Mouse (Mus musculus) cerebellum, adult 2 months (tissue): ENCODE data around the gene Icmt. TPM values are rescaled to one million over a fixed set of nuclear protein-coding genes. Genes with fewer than 3 reads are reported as not detected.

Experiments used
- DNase-seq, 2 experiments: peaks; one replicate each; pipeline ENCODE4 v3.0.0; 2021
- H3K27ac ChIP-seq: fragments of 200-500 bp; 2 replicates; pipeline ENCODE4 v1.5.1; 2012; ENCODE audit warnings: low read length, control low read depth, inconsistent platforms; ENCODE audit not compliant: insufficient read depth
- H3K27me3 ChIP-seq: fragments of 200-500 bp; 2 replicates; pipeline ENCODE4 v1.6.1; 2012; ENCODE audit warnings: inconsistent platforms, mild to moderate bottlenecking, low read length, moderate library complexity; ENCODE audit not compliant: control insufficient read depth, insufficient read depth
- H3K4me1 ChIP-seq: fragments of 200-500 bp; 2 replicates; pipeline ENCODE4 v1.6.1; 2011; ENCODE audit warnings: low read length; ENCODE audit not compliant: control insufficient read depth, insufficient read depth
- H3K4me3 ChIP-seq: fragments of 200-500 bp; replicated peaks from 2 replicates; pipeline ENCODE3; 2011; ENCODE audit warnings: mild to moderate bottlenecking, low read depth, low read length, control low read depth; ENCODE audit not compliant: insufficient read depth
- CTCF ChIP-seq: fragments of 200-500 bp; IDR thresholded peaks from 2 replicates; pipeline ENCODE4 v1.5.1; 2011; ENCODE audit warnings: low read depth, mild to moderate bottlenecking, control low read depth, low read length, moderate library complexity, borderline replicate concordance; ENCODE audit not compliant: insufficient read depth
- POLR2A ChIP-seq: fragments of 200-500 bp; IDR thresholded peaks from 2 replicates; pipeline ENCODE4 v1.6.1; 2011; ENCODE audit warnings: low read length, control low read depth, borderline replicate concordance; ENCODE audit not compliant: insufficient read depth
- WGBS: fragments of 180-500 bp; shearing (Covaris S2); methylation state at CpG from one replicate; pipeline ENCODE4 v1.1.7; 2018; 5-methylcytosine and 5-hydroxymethylcytosine counted together
- polyA plus RNA-seq: library from polyadenylated mRNA; depleted of rRNA; stranded (reverse); fragments of >200 nt; gene quantifications from 2 replicates; pipeline ENCODE4 v1.2.3, GENCODE M21; 2012

Icmt gene
- polyA plus RNA-seq, 1 experiment = 160 TPM

DNA sequence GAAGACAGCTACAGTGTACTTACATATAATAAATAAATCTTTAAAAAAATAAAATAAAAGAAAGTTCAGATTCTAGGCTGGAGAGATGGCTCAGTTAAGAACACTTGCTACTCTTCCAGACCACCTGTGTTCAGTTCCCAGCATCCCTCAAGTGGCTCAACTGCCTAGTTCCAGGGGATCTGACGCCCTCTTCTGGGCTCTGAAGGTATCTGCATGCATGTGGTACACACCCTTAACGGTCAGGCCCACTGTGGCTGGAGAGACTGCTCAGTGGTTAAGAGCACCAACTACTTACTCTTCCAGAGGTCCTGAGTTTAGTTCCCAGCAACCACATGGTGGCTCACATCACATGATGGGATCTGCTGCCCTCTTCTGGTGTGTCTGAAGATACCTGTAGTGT, 19.1 kb upstream of the Icmt start:
- TF ChIP-seq POLR2A (no peak), CTCF (peak; percentile 0; the same call in 1 of the 2 replicates)
- Histone ChIP-seq H3K27me3 (no peaks in the 10 kb centered on the region), H3K27ac (no peak overlapping the region), H3K4me1 (peaks cover 16% of the 10 kb centered on the region), H3K4me3 (no peak overlapping the region)
- 77% methylated on average over 2 of the region's 2 CpGs for WGBS
- DNase-seq = no peak

DNA sequence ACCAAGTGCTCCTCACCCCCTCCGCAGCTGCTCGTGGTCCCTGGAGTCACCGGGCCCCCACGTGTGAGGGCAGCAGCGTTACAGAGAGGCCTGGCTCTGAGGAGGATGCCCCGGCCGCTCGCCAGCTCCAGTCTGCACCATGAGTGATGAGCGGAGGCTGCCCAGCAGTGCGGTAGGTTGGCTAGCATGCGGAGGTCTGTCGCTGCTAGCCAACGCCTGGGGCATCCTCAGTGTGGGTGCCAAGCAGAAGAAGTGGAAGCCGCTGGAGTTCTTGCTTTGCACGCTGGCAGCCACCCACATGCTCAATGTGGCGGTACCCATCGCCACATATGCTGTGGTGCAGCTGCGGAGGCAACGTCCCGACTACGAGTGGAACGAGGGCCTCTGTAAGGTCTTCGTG, 18.0 kb upstream of the Icmt start:
- Histone ChIP-seq H3K27me3 (no peaks in the 10 kb centered on the region), H3K4me3 (no peak overlapping the region), H3K4me1 (peaks cover 15% of the 10 kb centered on the region), H3K27ac (no peak overlapping the region)
- TF ChIP-seq POLR2A (no peak), CTCF (no peak)
- no peak for DNase-seq
- 20% methylated on average over 23 of the region's 23 CpGs for WGBS

DNA sequence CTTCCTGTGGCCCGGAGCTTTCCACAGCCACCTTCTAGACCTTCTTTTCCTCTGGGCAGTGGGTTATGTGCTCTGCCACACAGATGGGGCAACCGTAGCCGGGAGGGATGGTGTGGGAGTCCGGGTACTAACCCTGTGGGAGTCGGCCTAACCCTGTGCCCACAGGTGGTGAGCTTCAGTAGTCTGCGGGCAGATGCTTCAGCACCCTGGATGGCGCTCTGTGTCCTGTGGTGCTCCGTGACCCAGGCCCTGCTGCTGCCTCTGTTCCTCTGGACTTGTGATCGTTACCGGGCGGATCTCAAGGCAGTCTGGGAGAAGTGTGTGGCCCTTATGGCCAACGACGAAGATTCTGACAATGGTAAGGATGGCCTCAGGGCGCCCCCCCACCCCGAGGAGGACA, 15.4 kb upstream of the Icmt start:
- WGBS = 83% methylated on average over 15 of the region's 15 CpGs
- no peak for DNase-seq
- Histone ChIP-seq H3K4me1 (peaks cover 20% of the 10 kb centered on the region), H3K4me3 (no peak overlapping the region), H3K27me3 (no peaks in the 10 kb centered on the region), H3K27ac (no peak overlapping the region)
- TF ChIP-seq CTCF (no peak), POLR2A (no peak)

DNA sequence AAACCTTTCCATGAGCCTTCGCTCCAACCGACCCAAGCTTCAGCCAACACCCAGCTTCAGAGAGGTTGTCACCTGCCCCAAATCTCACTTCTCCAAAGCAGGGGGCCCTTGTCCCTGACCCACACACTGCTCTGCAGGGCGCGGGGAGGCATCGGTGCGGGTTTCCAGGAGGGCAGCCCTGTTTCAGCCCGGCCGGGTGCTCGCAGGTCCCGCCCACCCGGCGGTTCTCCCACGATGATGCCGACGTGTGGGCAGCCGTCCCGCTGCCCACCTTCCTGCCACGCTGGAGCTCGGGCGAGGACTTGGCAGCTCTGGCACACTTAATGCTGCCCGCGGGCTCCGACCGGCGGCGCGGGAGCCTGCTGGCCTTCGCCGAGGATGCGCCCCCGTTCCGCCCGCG, 14.3 kb upstream of the Icmt start:
- no peaks in the 10 kb centered on the region for H3K27me3 ChIP-seq
- H3K4me1 ChIP-seq = peaks cover 28% of the 10 kb centered on the region
- TF ChIP-seq CTCF (no peak), POLR2A (no peak)
- WGBS = 14% methylated on average over 34 of the region's 34 CpGs
- no peak overlapping the region for H3K27ac ChIP-seq
- DNase-seq = no peak
- no peak overlapping the region for H3K4me3 ChIP-seq

DNA sequence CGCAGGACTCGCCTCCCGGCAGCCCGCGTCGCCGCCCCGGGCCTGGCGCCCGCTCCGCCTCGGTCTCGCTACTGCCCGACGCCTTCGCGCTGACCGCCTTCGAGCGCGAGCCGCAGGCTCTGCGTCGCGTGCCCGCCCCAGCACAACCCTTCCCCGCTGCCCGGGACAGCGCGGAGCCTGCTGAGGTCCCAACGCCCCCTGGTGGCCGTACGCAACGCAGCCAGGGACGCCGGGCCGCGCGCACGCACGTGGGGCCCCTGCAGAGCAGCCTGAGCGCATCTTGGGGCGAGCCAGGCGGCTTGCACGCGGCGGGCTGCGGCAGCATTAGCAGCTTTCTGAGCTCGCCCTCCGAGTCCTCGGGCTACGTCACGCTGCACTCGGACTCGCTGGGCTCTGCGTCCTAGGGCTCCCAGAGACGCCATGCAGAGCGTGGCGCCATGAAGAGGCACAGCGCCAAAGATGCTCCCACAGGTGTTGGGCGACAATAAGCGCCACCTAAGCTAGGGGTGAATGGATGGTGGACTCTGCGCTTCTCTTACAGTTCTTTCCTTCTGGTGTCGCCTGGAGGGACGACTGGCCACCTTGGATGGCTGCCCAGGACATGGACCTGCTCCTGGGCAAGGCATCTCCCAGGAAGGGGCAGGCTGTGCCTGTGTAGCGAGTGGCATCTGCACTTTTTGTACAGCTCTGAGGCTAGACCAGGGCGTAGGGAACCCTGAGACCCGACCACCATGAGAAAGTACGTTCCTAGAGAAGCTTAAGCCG, 13.7 kb upstream of the Icmt start:
- Histone ChIP-seq H3K4me3 (peak overlapping the region; percentile 36), H3K27ac (no peak overlapping the region), H3K4me1 (peaks cover 28% of the 10 kb centered on the region), H3K27me3 (no peaks in the 10 kb centered on the region)
- no peak for TF ChIP-seq POLR2A
- peak; percentile 69 for TF ChIP-seq CTCF
- WGBS = 5% methylated on average over 68 of the region's 70 CpGs
- DNase-seq = peak; percentile 80 to 85

DNA sequence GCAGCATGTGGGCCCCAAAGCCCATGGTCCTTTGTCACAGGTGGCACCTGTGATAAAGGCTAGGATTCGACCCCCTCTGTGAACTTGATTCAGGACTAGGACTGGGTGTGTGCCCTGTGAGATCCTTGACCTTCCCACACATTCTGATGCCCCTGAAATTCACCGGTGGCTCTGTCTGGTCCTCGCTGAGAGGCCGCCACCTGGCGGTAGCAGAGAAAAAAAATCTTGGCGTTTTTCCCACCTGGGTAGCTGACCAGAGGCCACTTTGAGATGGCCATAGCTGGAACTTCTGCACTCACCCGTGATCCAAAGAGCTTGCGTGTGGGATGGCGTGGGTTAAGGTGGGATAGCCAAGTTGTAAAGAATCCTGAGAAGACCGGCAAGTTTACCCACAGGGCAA, 11.5 kb upstream of the Icmt start:
- TF ChIP-seq CTCF = peak; percentile 79
- no peak for TF ChIP-seq POLR2A
- WGBS = 7% methylated on average over 10 of the region's 10 CpGs
- peak; percentile 86 to 89 for DNase-seq
- Histone ChIP-seq H3K4me3 (no peak overlapping the region), H3K4me1 (peaks cover 20% of the 10 kb centered on the region), H3K27ac (no peak overlapping the region), H3K27me3 (no peaks in the 10 kb centered on the region)

DNA sequence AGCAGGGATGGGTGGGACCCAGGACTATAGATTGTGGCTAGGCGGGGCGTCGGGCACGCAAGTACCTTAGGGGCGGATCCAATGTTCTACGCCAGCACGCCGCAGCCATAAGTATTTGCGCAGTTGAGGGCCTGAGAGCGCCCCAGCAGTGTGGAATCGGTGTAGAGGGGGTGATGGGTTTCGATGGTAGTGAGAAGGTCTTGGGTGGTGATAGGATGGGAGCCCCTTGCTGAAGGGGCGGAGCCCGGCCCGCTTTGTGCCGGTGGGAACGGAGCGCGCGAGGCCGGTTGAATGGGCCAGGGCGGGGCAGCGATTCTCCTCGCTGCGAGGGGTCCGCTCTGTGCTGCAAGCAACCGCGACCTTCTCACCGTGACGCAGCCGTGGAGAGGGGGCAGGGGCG, 10.8 kb upstream of the Icmt start:
- peak in 1 of 2 experiments; percentile 32 for DNase-seq

DNA sequence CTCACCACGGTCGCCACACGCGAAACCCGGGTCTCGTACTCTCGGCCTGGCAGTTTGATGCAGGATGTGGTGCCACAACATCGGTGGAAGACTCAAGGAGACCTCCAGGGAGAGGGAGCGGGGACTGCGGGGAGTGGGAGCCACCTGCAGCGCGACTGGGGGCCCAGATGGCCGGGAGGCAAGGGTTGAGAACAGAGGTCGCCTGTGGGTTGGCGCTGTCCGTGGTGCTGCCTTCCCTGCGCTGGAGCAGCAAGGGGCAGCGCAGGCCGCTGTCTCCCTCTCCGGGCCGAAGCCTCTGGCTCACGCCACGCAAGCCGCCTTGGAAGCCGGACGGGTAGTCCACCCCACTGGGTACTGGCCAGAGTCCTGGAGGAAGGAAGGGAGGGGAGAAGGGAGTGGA, 10.1 kb upstream of the Icmt start:
- peak in 1 of 2 experiments; percentile 30 for DNase-seq
- Histone ChIP-seq H3K4me3 (no peak overlapping the region), H3K27me3 (no peaks in the 10 kb centered on the region), H3K27ac (no peak overlapping the region), H3K4me1 (peaks cover 20% of the 10 kb centered on the region)
- TF ChIP-seq POLR2A = no peak
- TF ChIP-seq CTCF = no peak
- WGBS = 20% methylated on average over 26 of the region's 26 CpGs

More for the DNA sequence above, 10.8 kb upstream of the Icmt start:
- no peak for TF ChIP-seq CTCF
- TF ChIP-seq POLR2A = no peak
- Histone ChIP-seq H3K4me1 (peaks cover 20% of the 10 kb centered on the region), H3K4me3 (peak overlapping the region; percentile 21), H3K27ac (no peak overlapping the region), H3K27me3 (no peaks in the 10 kb centered on the region)
- 5% methylated on average over 32 of the region's 32 CpGs for WGBS
